Mouse (Mus musculus) embryonic stem cell, embryonic (primary cell): ENCODE measurements at regions not wholly inside any gene's neighbourhood (a gene's known extent, or its start where the extent isn't known, plus 50 kb on each side); places are given as distances from the start of the nearest gene placed in this dataset.

Experiments used
- CTCF ChIA-PET, 4 experiments: fragments of 300-600 bp in 2 of 4; fragments of 350-600 bp in 2 of 4; sonication (Branson Sonifier 250); formaldehyde crosslinking; loops; one replicate each; lab custom pipeline; 2022; ENCODE audit warnings: inconsistent platforms in 2 of 4; lab: Charles Lee
- POLR2A ChIA-PET, 4 experiments: fragments of 300-600 bp in 2 of 4; fragments of 350-600 bp in 2 of 4; sonication (Branson Sonifier 250); formaldehyde crosslinking; loops; one replicate each; lab custom pipeline; 2022; ENCODE audit warnings: antibody characterized with exemption in 4 of 4, inconsistent platforms in 1 of 4; lab: Charles Lee

DNA sequence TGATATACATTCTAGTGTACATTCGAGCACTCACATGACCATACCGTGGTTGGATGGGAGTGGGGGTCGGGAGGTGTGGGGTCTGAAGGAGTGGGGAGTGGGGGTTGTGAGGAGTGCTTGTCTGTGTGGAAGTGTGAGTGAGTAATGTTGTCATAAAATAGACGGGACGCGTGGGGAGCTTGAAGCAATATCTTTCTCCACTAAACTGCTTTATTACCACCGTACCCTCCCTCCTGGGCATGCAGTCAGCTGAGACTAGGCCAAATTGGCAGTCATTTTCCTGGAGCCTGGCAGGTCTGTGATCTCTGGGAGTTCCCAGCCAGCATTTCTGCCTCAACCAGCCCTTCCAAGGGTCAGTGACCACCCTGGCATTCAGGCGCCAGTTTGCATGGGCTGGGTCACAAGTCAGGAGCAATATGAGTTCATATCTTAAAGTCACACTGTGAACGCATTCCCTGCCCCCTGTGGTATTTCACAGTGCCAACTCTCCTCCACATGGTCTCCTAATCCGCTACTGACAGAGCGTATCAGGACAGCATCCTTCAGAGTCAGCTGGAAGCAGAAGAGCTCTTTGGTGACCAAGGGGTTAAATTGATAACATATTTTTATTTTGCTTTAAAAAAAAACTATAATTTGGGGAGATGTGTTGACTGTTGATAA lies 300.9 kb downstream of the Nr2f2 start:
- CTCF ChIA-PET: no interaction called here
- POLR2A ChIA-PET: no interaction called here

DNA sequence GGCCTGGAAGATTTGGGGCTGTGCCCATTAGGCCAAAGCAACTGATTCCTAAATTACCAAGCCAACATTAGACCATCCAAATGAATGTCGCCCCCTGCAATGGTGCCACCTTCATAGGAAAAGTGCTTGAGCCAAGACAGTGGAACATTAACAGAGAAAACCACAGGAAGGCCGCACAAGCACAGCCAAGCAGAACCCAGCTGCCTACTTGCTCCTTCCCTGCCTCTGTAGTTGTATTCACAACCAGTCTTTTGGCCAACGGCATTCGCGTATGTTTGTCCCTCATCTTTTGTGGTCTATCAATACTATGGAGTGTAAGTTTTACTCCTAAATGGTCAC lies 319.2 kb downstream of the Nr2f2 start:
- ChIA-PET CTCF (interaction anchor here in 1 of 4 experiments (0.5 kb wide), 1 partner anchor 1364 kb away, joined by 3 read pairs; no protein-coding TSS in a partner anchor), POLR2A (no interaction called here)

- ChIA-PET CTCF (interaction anchor here in 1 of 4 experiments (0.5 kb wide), 1 partner anchor 1365 kb away, joined by 3 read pairs; no protein-coding TSS in a partner anchor), POLR2A (no interaction called here)
These were observed 319.7 kb downstream of the Nr2f2 start for GRCm38 (mm10) chr7:70046691-70047414.

- ChIA-PET POLR2A (no interaction called here), CTCF (no interaction called here)
These were observed 329.5 kb downstream of the Nr2f2 start for GRCm38 (mm10) chr7:70037011-70037410.

GRCm38 (mm10) chr7:70032857-70033256 lies 333.7 kb downstream of the Nr2f2 start:
- ChIA-PET POLR2A (no interaction called here), CTCF (interaction anchor here in 1 of 4 experiments (0.5 kb wide), 1 partner anchor 134 kb away, joined by 4 read pairs; no protein-coding TSS in a partner anchor)

- ChIA-PET POLR2A (no interaction called here), CTCF (no interaction called here)
These were observed 337.2 kb downstream of the Nr2f2 start for GRCm38 (mm10) chr7:70029311-70029710.

GRCm38 (mm10) chr7:70025527-70025926 lies 341.0 kb downstream of the Nr2f2 start:
- CTCF ChIA-PET: no interaction called here
- POLR2A ChIA-PET: interaction anchor here in 1 of 4 experiments (0.6 kb wide), 1 partner anchor 140 kb away, joined by 3 read pairs; no protein-coding TSS in a partner anchor

DNA sequence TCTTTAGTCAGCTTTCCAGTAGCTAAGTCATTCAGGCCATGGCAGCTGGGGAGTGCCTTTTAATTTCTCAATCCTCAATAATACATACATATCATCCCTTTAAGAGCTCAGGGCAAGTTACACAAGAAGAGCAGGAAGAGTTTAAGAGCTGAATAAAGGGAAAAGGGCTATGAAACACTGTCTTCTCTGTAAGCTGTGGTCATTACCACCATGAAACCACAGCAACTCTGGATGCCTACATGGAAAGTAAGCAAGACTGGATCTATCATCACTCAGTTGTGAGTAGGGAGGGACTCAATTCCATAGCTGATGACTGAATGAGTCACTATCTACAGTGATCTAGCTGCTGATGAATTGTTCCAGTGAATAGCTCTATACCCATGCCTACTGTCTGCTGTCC lies 349.9 kb downstream of the Nr2f2 start:
- POLR2A ChIA-PET: no interaction called here
- CTCF ChIA-PET: no interaction called here

DNA sequence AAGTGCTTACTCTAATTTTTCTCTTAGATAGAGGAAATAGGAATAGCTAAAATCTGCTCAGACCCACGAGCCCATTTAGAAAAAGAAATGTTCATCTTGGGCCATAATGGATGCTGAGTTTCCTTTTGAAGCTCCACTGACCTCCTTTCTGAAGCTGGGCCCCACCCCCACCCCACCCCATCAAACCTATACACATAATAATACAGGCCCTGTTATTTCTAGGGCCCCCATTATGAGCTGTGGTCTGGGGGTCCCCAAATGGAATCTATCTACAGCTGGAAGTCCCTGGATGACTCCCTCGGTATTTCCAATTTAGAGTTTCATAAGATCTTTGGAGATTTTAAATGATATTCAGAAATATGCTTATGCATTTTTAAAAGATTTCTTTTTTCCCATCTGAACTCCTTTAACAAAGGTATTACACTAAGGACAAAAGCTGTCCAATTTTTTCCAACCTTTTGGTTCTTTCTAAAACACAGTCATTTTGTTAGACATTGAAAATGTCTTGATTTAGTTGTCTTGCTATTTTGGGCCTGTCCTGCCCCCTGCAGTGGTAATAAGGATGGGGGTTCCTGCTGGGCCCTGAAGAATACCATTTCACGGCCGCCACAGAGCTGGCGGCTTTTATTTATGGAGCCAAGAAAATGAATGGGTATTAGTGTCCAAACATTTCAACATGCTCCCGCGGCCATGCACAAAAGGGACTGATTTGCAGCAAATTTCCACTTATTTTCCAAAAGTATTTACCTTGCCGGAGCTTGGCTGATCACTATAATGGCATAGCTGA lies 363.1 kb downstream of the Nr2f2 start:
- ChIA-PET POLR2A (no interaction called here), CTCF (no interaction called here)

DNA sequence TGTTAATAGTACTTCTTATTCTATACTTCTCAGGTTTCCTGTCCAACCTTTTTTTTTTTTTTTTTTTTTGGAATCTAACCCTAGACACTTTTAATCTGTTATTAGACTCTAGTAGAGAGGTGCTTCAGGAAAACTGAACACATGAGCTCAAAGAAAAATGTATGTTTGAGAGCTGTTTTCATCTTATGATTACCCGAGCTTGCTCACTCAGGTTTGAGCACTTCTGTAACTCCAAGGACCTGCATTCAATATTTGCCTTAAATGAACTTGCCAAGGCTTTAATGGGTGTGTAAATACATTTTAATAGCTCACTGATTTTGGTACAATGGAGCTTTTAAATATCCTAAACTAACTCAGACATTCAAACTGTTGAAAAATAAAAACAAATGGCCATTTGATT lies 367.8 kb downstream of the Nr2f2 start:
- ChIA-PET POLR2A (interaction anchor here in 1 of 4 experiments (0.6 kb wide), 1 partner anchor 47 kb away, joined by 3 read pairs; no protein-coding TSS in a partner anchor), CTCF (no interaction called here)

- ChIA-PET CTCF (no interaction called here), POLR2A (interaction anchor here in 1 of 4 experiments (1.5 kb wide), 1 partner anchor 10 kb away, joined by 3 read pairs; no protein-coding TSS in a partner anchor)
These were observed 371.8 kb downstream of the Nr2f2 start for GRCm38 (mm10) chr7:69994540-69995303.

GRCm38 (mm10) chr7:69992383-69993327 lies 373.9 kb downstream of the Nr2f2 start:
- ChIA-PET CTCF (no interaction called here), POLR2A (interaction anchor here in 1 of 4 experiments (0.5 kb wide), 1 partner anchor 20 kb away, joined by 4 read pairs; no protein-coding TSS in a partner anchor)

DNA sequence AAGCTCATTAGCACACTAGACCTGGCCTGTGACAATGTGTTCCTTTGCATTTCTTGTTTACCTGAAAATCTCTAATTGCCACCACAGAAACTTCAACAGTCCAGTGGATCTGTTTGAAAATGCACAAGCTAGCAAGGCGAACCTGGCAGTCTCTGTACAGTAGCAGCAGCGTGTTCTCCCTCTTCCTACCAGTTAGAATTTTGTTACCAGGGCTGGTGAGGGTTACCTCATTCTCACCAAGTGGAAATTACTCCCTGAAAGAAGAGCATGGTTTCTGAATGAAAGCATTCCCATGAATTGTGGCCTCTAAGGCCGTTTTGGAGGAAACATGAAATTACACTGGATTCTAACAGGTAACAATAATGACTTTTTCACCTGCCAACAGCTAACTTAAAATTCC lies 374.6 kb downstream of the Nr2f2 start:
- ChIA-PET CTCF (no interaction called here), POLR2A (interaction anchor here in 1 of 4 experiments (0.5 kb wide), 1 partner anchor 19 kb away, joined by 4 read pairs; no protein-coding TSS in a partner anchor)

- CTCF ChIA-PET: no interaction called here
These were observed 377.8 kb downstream of the Nr2f2 start for GRCm38 (mm10) chr7:69988704-69989103.

GRCm38 (mm10) chr7:69981301-69981700 lies 385.2 kb downstream of the Nr2f2 start:
- POLR2A ChIA-PET: no interaction called here
- CTCF ChIA-PET: no interaction called here

More at GRCm38 (mm10) chr7:69988704-69989103, 377.8 kb downstream of the Nr2f2 start:
- POLR2A ChIA-PET: no interaction called here

DNA sequence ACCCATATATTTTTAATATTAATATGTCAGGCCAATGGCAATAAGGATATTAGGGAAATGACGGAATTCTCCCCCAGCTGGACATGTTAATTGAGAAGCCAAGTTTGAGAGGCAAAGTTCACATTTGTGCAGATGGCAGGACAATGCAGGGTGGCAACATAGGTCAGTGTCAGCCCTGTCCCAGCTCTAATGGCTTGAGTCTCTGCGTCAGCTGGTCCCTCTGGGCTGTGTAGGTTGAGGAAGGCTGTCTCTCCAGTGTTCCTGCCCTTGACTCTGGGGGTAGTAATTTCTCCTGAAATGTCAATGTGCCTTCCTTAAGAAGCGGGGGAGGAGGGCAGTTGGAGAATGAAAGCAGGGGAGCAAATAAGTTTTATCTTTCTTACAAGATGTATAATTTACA lies 390.2 kb downstream of the Nr2f2 start:
- POLR2A ChIA-PET: no interaction called here
- CTCF ChIA-PET: no interaction called here

GRCm38 (mm10) chr7:69964002-69964401 lies 402.5 kb downstream of the Nr2f2 start:
- ChIA-PET CTCF (no interaction called here), POLR2A (no interaction called here)

DNA sequence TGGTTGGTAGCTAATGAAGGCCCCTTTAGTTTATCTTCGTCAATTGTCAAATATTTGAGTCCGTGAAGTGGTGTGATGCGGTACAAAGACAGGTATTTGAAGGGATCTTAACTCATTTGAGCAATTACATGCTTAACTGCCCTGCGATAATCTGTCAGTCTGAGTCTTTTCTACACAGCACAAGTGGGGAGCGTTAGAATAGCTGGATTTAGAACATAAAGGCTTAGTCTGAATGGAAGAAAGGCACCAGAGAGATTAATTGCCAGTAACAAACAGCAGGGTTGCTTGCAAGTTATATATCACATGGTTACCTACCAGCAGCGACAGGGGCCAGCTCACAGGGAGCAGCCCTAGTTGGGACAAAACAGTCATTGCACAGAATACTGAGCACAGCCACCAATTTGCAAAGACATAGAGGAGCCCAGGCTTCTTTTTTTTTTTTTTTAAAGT lies 416.3 kb downstream of the Nr2f2 start:
- ChIA-PET CTCF (no interaction called here), POLR2A (interaction anchor here in 1 of 4 experiments (0.8 kb wide), 1 partner anchor 112 kb away, joined by 3 read pairs; no protein-coding TSS in a partner anchor)
